Mouse (Mus musculus): ENCODE data around the gene Htr1a. TPM values are rescaled to one million over a fixed set of nuclear protein-coding genes. Genes with fewer than 3 reads are reported as not detected.
A peak's percentile ranks its signal among the peaks of the same experiment; 100 is the strongest.

The Htr1a gene
- 7.5 and 8.4 TPM in 2 replicates for total RNA-seq (2014; rRNA removed)
- polyA plus RNA-seq (2015; fragmentation: Nextera tagmentation; extraction: Ambion mirVana), result 3.1 and 4.7 TPM in 2 replicates

DNA sequence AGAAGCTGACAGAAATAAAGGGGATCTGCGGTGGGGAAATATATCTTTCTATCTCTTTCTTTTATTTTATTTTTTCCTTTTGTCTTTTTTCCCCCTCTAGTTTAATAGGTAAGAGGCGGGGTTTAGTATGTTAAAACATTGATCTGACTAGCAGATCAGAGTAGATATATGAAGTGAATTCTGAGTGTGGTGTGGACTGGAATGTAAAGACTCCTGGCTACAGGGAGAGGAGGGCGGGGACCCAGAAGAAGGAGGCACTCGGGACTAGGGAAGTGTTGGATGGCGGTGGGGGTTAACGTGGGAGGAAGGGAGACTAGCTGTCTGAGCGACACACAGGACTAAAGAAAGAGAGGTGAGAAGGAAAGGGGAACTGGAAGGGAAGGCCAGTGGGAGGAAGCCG is at the start of gene Htr1a:
Htr1a (plus strand) TSS at position 301 of the 400 bp plus-strand sequence.
- no peak for ATAC-seq
- H3K4me1 ChIP-seq (ENCODE audit: insufficient read depth), result peaks cover 3% of the 10 kb centered on the region; the same call in 1 of the 2 replicates

DNA sequence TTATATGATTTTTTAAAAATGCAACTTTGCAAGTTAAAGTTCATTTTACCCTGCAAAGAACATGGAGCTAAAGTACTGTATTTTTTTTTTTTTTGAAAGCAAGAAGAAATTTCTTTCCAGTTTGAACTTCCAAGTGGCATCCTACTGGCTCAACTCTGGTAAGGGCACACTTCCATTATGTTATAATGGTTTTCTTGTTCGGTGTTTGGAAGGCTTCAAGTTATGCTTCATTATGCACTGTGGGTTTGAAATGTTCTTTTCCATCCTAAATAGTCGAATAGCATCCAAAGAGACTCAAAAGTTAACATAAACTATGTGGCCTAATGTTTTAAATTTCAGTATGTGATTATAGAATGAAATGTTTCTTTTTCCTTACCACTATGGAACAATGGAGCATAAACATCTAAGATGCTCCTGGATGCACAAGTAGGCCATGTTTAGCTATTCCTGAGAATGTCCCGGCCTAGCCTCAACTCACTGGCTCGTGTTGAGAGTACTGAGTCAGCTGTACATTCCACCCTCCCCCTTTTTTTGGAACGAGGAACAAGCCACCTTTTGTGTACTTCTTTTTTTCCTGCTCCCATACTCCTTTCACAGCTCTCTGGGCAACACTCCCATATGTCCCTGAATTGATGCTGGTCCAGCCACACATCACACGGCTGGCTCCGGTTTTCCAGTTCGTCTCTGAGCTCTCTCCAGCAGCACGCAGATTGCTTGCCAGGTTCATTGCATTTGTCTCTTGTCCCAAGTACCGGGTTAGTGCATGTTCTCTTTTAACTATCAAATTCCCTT is 31.7 kb upstream of the Htr1a start:
- Histone ChIP-seq H3K9me3 (ENCODE audit: low read length) (no peaks in the 10 kb centered on the region), H3K36me3 (ENCODE audit: insufficient read depth) (no peaks in the 10 kb centered on the region), H3K9ac (no peak overlapping the region), H3K4me2 (ENCODE audit: low read depth) (no peak overlapping the region), H3K4me3 (ENCODE audit: low read depth, low read length) (no peak overlapping the region), H3K27me3 (ENCODE audit: insufficient read depth, low read length) (no peaks in the 10 kb centered on the region), H3K27ac (ENCODE audit: low read depth, low read length) (no peak overlapping the region), H3K4me1 (ENCODE audit: insufficient read depth) (no peaks in the 10 kb centered on the region)
- DNase-seq (peak; percentile 79), ATAC-seq (peak; percentile 90)
- WGBS, result 36% methylated on average over 10 of the region's 10 CpGs
- no peak for TF ChIP-seq CTCF (IDR thresholded peaks at IDR 0.05; ENCODE audit: low read depth)

More for the DNA sequence above, at the start of gene Htr1a:
- WGBS, result 9% methylated on average over 8 of the region's 8 CpGs
- H3K27me3 ChIP-seq (ENCODE audit: insufficient read depth, low read length), result peaks cover 11% of the 10 kb centered on the region; the same call in 1 of the 2 replicates
- TF ChIP-seq CTCF (IDR thresholded peaks at IDR 0.05; ENCODE audit: low read depth), result no peak
- no peaks in the 10 kb centered on the region for H3K9me3 ChIP-seq (ENCODE audit: low read length)
- DNase-seq, result no peak
- H3K9ac ChIP-seq, result peak within 1 kb of the TSS; percentile 55
- H3K36me3 ChIP-seq (ENCODE audit: insufficient read depth), result no peaks in the 10 kb centered on the region
- H3K27ac ChIP-seq (ENCODE audit: low read depth, low read length), result no peak within 1 kb of the TSS
- H3K4me3 ChIP-seq (ENCODE audit: low read depth, low read length), result peak within 1 kb of the TSS; percentile 54
- peak within 1 kb of the TSS; percentile 97 for H3K4me2 ChIP-seq (ENCODE audit: low read depth)

DNA sequence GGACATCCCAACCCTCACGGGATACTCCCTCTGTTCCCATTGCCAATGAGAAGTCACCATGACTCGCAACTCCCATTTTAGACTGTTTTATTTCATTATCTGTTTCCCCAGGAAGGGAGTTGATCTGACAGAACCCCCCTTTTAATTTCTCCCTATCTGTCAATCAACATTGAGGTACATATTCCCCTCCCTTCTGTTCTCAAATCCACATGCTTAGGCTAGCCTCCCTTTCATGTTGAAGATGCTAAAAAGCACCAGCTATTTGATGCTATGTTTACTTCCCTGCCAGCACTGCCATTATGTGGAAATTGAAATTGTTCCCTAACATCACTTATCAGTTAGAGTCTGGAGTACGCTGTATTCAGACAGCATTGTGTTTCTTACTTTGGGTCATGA is 31.1 kb upstream of the Htr1a start:
- ATAC-seq (peak; percentile 8; the same call in 1 of the 2 replicates), DNase-seq (no peak)
- H3K4me3 ChIP-seq (ENCODE audit: low read depth, low read length), result no peak overlapping the region
- no peak for TF ChIP-seq CTCF (IDR thresholded peaks at IDR 0.05; ENCODE audit: low read depth)
- H3K9ac ChIP-seq, result no peak overlapping the region
- no peaks in the 10 kb centered on the region for H3K9me3 ChIP-seq (ENCODE audit: low read length)
- no peak overlapping the region for H3K4me2 ChIP-seq (ENCODE audit: low read depth)
- no peak overlapping the region for H3K27ac ChIP-seq (ENCODE audit: low read depth, low read length)
- no peaks in the 10 kb centered on the region for H3K4me1 ChIP-seq (ENCODE audit: insufficient read depth)
- 41% methylated on average over 3 of the region's 3 CpGs for WGBS
- no peaks in the 10 kb centered on the region for H3K27me3 ChIP-seq (ENCODE audit: insufficient read depth, low read length)
- no peaks in the 10 kb centered on the region for H3K36me3 ChIP-seq (ENCODE audit: insufficient read depth)

DNA sequence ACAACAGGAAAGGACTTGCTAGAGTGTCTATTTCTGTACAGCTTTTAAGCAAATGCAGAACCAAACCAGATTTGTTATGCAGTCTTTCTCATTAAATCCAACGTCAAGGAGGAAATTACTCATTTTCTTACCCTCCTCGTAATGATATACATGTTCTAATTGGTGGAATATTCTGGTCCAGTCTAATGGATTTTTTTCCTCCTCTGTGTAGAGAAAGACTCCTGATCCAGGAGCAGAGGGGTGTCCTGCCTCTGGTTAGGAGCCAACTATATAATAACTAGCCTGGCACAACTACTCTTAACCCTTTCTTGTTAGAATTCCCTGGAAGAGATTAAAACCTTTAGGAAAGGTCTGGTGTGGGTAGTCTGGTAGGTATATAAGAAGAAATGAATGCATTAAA is 10.3 kb upstream of the Htr1a start:
- WGBS, result 26% methylated on average over 2 of the region's 2 CpGs
- TF ChIP-seq CTCF (IDR thresholded peaks at IDR 0.05; ENCODE audit: low read depth), result no peak
- no peaks in the 10 kb centered on the region for H3K9me3 ChIP-seq (ENCODE audit: low read length)
- no peak overlapping the region for H3K4me3 ChIP-seq (ENCODE audit: low read depth, low read length)
- no peaks in the 10 kb centered on the region for H3K4me1 ChIP-seq (ENCODE audit: insufficient read depth)
- no peak overlapping the region for H3K27ac ChIP-seq (ENCODE audit: low read depth, low read length)
- no peak overlapping the region for H3K4me2 ChIP-seq (ENCODE audit: low read depth)
- H3K9ac ChIP-seq, result no peak overlapping the region
- no peaks in the 10 kb centered on the region for H3K27me3 ChIP-seq (ENCODE audit: insufficient read depth, low read length)
- ATAC-seq, result no peak
- no peak for DNase-seq
- H3K36me3 ChIP-seq (ENCODE audit: insufficient read depth), result no peaks in the 10 kb centered on the region

DNA sequence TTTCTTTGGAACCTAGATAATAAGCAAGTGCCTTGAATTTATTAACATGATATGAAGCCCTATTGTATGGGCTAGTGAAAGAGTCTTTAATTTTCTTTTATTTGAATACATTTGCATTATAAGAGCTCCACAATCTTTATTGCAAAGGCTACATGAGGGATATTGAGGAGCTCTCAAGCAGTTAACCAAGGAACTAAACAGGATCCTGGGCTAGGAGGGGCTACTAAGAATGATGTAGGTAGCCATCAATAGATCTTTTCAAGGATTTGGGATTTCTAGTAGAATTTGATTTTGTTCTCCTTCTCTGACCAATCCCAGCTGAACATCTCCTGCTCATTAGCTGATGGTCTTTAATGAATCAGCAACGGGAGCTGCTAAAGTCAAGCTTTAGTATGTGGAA is 9.8 kb upstream of the Htr1a start:
- no peak for ATAC-seq
- no peaks in the 10 kb centered on the region for H3K27me3 ChIP-seq (ENCODE audit: insufficient read depth, low read length)
- 25% methylated on average over 1 of the region's 1 CpGs for WGBS
- no peaks in the 10 kb centered on the region for H3K9me3 ChIP-seq (ENCODE audit: low read length)
- DNase-seq, result no peak
- H3K4me2 ChIP-seq (ENCODE audit: low read depth), result no peak overlapping the region
- no peaks in the 10 kb centered on the region for H3K36me3 ChIP-seq (ENCODE audit: insufficient read depth)
- TF ChIP-seq CTCF (IDR thresholded peaks at IDR 0.05; ENCODE audit: low read depth), result no peak
- H3K4me1 ChIP-seq (ENCODE audit: insufficient read depth), result no peaks in the 10 kb centered on the region
- H3K9ac ChIP-seq, result no peak overlapping the region
- H3K27ac ChIP-seq (ENCODE audit: low read depth, low read length), result no peak overlapping the region
- H3K4me3 ChIP-seq (ENCODE audit: low read depth, low read length), result no peak overlapping the region

DNA sequence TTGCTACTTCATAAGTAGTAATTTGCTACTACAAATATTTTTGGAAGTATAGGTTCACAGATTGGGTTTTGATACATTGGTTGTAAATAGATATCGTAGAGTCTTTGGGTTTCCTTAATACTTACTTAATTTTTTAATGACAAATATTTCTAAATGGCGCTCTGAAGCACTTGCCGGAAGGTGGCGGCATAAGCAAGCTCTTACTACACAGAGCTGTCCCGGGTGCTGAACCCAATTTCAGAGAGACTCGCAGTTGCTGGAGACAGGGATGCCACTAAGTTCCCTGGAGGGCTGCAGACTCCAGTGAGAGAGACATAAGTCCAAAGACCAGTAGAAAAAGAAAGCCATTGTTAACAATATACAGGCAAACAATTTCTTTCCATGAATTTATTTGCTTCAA is 863 bp upstream of the Htr1a start:
- Histone ChIP-seq H3K4me2 (ENCODE audit: low read depth) (no peak overlapping the region), H3K4me3 (ENCODE audit: low read depth, low read length) (no peak overlapping the region), H3K4me1 (ENCODE audit: insufficient read depth) (peaks cover 3% of the 10 kb centered on the region; the same call in 1 of the 2 replicates), H3K9ac (no peak overlapping the region), H3K27me3 (ENCODE audit: insufficient read depth, low read length) (peaks cover 11% of the 10 kb centered on the region; the same call in 1 of the 2 replicates), H3K27ac (ENCODE audit: low read depth, low read length) (no peak overlapping the region), H3K36me3 (ENCODE audit: insufficient read depth) (no peaks in the 10 kb centered on the region), H3K9me3 (ENCODE audit: low read length) (no peaks in the 10 kb centered on the region)
- TF ChIP-seq CTCF (IDR thresholded peaks at IDR 0.05; ENCODE audit: low read depth), result peak; percentile 78
- ATAC-seq (peak; percentile 74), DNase-seq (peak; percentile 79)
- 6% methylated on average over 6 of the region's 6 CpGs for WGBS

DNA sequence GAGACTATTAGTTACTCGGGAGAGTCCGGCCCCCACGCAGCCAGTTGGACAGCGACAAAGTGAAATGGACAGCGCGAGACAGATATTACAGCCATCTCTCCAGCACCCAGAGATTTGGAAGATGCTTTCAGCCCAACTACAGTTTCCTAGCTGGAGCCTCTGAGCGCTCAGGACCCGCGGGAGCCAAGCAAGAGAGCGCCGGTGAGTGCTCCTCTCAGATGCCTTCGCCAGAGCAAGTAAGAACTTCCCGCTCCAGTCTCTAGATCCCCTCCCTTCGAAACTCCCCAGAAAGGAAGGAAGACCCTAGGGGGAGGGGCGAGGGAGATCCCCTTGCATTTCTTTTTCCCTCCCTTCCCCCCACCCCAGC is 415 bp downstream of the Htr1a start:
- Histone ChIP-seq H3K27ac (ENCODE audit: low read depth, low read length) (no peak overlapping the region), H3K36me3 (ENCODE audit: insufficient read depth) (no peaks in the 10 kb centered on the region), H3K9ac (peak overlapping the region; percentile 55), H3K9me3 (ENCODE audit: low read length) (no peaks in the 10 kb centered on the region), H3K4me1 (ENCODE audit: insufficient read depth) (peaks cover 3% of the 10 kb centered on the region; the same call in 1 of the 2 replicates), H3K27me3 (ENCODE audit: insufficient read depth, low read length) (peaks cover 11% of the 10 kb centered on the region; the same call in 1 of the 2 replicates), H3K4me2 (ENCODE audit: low read depth) (peak overlapping the region; percentile 97), H3K4me3 (ENCODE audit: low read depth, low read length) (peak overlapping the region; percentile 54)
- WGBS, result under 1% methylated on average over 15 of the region's 15 CpGs
- no peak for TF ChIP-seq CTCF (IDR thresholded peaks at IDR 0.05; ENCODE audit: low read depth)
- peak; percentile 52 for ATAC-seq
- DNase-seq, result peak; percentile 34
